Mouse (Mus musculus): Measurements from ENCODE around the gene Mup7. TPM values are rescaled to one million over a fixed set of nuclear protein-coding genes. Genes with fewer than 3 reads are reported as not detected.
"Not testable (repeated sequence)": the region's sequence is repeated elsewhere in the genome, so short reads cannot be mapped to it uniquely, and the experiment has no call there.

Gene Mup7
- polyA plus RNA-seq (2012) = not detected in 2 replicates

- TF ChIP-seq GATA1 (IDR thresholded peaks at IDR 0.05; ENCODE audit: low read length) = not testable (repeated sequence)
These were observed at the start of gene Mup7 for GRCm38 (mm10) chr4:60070375-60070774. Gene Mup7, minus strand, starts transcription at chr4:60070475.

Other genes starting within 250 kb of the Mup7 start
- gene Slc46a2, start 155.4 kb downstream of the Mup7 start, polyA plus RNA-seq (2012) = not detected in 2 replicates
- gene Mup4, start 109.8 kb downstream of the Mup7 start, polyA plus RNA-seq (2012) = not detected in 2 replicates
- gene Mup6, start 106.2 kb downstream of the Mup7 start, polyA plus RNA-seq (2012) = not detected in 2 replicates
- gene Mup2, start 83.8 kb upstream of the Mup7 start, polyA plus RNA-seq (2012) = not detected in 2 replicates
- not detected in 2 replicates for gene Mup8, start 152.1 kb upstream of the Mup7 start, polyA plus RNA-seq (2012)